Mouse (Mus musculus): ENCODE results near the gene H2-T23. TPM values are rescaled to one million over a fixed set of nuclear protein-coding genes. Genes with fewer than 3 reads are reported as not detected.
"Not testable (repeated sequence)": the region's sequence is repeated elsewhere in the genome, so short reads cannot be mapped to it uniquely, and the experiment has no call there.

H2-T23 gene
- 10 to 100 TPM in 1 of 2 experiments, 1 to 10 TPM in 1; 9.9 to 10.2 TPM for total RNA-seq (2021)

DNA sequence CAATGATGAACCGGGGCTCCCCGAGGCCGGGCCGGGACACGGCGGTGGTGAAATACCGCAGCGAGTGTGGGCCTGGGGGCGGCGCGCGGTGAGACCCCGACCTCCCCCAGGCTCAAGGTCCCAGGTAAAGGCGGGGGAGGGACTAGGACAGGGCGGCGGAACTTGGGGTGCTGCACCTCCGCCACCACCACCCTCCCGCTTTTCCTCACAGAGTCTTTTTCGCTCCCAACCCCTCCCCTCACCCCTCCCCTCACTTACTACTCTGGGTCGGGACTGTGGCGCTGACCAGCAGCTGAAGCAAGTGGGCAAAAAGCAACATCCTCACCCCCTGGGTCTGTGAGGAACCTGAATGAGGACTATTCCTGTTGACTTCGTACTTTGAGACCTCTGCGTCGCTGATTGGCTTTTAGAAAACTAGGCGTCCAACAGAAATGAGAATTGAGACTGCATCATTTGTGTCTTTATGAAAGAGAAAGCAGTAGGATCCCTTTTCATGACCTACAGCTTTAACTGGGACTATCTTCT lies at the start of gene H2-T23:
Gene H2-T23 (minus strand): TSS at position 505 of the 525 bp plus-strand sequence.
- peak in 1 of 2 experiments; percentile 44 for DNase-seq (ENCODE audit: low spot score in 2 of 2)
- intact Hi-C loops (cut with DNase I): not testable (repeated sequence)

DNA sequence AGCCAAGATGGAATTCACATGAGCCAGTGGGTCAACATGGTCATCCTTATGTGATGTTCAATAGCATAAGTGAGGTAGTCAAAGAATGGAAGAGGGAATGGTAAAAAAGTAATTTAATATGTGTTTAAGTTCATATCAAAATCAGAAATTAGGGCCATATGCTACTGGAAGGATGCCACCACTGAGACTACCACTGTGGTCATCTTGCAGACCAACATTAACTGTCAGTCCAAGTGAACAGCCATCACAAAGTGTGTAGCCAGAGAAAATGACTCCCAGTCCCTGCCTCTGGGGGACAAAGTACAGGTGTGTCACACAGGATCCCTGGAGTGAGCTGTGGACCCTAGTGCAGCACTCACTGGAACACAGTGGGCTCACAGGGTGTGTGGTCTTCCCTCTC lies 49.2 kb upstream of the H2-T23 start:
- DNase-seq (ENCODE audit: low spot score in 2 of 2); intact Hi-C loops (cut with DNase I): not testable (repeated sequence)

DNA sequence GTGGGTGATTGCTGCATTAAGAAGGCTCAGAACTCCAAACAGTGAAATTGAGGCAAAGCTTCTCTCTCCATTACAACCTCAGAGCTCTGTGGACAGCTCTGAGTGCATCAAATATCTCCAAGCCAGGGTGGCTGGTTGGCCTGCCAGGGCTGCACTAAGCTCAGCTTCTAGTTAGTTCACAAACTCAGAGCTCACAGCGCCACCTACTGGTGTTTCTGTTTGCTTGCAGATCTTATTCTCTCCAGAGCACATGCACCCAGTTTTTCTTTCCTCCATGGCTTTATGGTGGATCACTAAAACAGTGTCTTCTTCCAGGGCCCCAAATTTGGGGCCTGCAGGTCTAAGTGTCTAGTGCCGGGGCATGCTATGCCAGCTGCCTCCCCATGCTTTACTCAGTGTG lies 28.2 kb upstream of the H2-T23 start:
- DNase-seq (ENCODE audit: low spot score in 2 of 2): peak; percentile 88 to 90
- intact Hi-C loops (cut with DNase I): loop anchor here (10.0 kb wide), 3 partner anchors 74 to 134 kb away; partner anchors contain the start of gene H2-T3

DNA sequence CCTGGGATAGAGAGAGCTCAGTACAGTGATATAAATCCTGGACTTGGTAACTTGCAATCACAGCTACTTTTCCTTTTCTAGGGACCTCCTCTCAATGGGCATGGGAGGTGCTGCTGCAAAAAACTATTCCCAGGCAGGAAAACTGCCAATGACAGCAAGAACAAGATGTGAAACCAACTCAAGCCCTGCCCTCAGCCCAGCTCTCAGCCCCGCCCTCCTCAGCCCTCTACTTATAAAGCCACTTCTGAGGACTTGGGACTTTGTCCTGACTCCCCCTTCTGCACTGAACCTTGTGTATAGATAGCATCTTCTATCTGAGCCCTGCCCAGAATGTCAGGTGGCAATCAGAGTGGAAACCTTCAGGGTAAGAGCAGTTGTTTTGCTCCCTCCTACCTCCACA lies 25.7 kb upstream of the H2-T23 start, which contains the start of gene Gm11127:
Gene Gm11127 (minus strand): TSS at position 10 of the 400 bp plus-strand sequence.
- DNase-seq (ENCODE audit: low spot score in 2 of 2); intact Hi-C loops (cut with DNase I): not testable (repeated sequence)

DNA sequence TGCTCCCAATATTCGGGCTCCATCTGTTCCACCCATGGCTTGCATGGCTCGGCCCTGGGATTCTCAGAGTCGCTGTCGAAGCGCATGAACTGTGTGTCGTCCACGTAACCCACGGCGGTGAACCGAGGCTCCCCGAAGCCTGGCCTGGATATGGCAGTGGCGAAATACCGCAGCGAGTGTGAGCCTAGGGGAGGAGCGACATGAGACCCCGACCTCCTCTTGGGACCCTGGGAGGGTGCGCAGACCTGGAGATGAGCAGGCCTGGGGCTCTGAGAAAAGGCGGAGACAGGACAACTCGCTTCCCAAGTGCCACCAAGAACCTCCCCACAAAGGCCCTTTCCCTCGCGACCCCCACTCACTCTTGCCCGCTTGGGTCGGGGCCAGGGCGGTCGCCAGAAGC lies 25.3 kb upstream of the H2-T23 start:
- intact Hi-C loops (cut with DNase I); DNase-seq (ENCODE audit: low spot score in 2 of 2): not testable (repeated sequence)

DNA sequence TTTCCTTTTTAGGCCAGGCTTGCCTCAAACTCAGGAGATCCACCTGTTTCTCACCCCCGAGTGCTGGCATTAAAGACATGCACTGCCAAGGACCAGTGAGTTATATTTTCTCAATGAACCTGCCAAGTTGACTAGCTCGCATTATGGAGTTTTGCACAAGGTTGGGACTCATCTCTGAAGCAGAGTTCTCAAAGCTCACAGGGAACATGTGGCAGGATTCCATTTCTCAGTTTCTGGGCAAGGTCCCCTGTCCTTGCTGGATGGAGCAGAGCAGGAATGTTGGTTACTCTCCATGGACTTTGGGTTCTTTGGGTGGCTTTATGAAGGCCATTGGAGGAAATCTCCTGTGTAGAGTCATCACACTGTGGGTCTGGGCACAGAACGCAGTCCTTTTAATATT lies 10.6 kb upstream of the H2-T23 start:
- no peak for DNase-seq (ENCODE audit: low spot score in 2 of 2)
- intact Hi-C loops (cut with DNase I): no loop called here

DNA sequence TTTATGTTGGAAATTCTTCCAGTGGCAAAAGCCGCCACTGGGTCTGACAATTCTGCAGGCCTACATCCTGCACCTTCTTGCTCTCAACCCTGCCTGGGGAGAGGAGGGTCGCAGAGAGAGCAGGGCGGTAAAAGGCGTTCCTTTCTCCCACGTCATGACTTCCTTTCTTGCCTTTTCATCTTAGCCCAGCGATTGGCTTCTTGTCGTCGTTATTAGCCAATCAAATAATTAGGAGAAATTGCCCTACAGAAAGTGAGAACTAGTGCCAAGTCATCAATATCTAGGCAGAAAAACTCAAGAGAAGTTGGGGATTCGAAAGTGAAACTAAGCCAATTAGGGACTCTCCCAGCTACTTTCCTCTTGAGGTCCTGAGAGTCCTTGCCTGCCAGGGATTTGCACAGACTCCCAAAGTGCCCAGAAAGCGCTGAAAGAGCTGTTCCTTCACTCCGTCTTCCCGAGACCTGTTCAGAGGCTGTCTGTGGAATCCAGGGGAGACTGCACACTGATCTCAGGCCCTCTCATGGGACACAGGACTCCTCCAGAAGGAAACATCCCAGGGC lies 10.0 kb upstream of the H2-T23 start, which contains the start of the genes H2-T22 and Gm6034:
Gene H2-T22 (minus strand): TSS at position 138 of the 560 bp plus-strand sequence.
Gene Gm6034 (plus strand): TSS at position 352 of the 560 bp plus-strand sequence.
- peak; percentile 61 to 84 for DNase-seq (ENCODE audit: low spot score in 2 of 2)
- intact Hi-C loops (cut with DNase I): not testable (repeated sequence)

DNA sequence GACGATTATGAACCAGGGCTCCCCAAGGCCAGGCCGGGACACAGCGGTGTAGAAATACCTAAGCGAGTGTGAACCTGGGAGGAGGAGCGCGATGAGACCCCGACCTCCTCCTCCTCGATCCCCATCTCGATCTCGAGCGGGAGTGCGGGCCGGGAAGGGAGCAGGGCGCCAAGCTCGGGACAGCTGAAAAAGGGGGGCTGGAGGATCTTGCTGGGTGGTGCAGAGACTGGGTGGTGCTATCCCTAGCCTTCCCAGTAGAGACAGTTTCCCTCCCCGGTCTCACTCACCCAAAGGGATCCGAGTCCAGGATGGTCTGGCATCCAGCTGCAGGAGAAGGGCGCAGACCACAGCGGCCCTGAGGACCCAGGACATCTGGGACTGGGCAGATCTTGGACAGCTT lies 9.4 kb upstream of the H2-T23 start:
- DNase-seq (ENCODE audit: low spot score in 2 of 2); intact Hi-C loops (cut with DNase I): not testable (repeated sequence)

DNA sequence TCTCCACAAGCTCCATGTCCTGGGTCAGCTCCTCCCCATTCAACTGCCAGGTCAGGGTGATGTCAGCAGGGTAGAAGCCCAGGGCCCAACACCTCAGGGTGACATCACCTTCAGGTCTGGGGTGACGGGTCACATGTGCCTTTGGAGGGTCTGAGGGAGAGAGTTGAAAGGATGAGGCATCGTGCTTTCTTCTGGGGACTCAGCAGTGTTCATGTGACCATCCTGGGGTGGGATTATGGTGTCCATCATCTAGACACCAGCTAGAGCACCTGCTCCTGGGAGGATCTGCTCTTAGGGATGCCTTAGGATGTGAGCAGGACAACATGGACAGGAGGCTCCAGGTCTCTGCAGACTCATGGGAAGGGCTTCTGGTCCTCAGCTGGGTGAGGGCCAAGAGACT lies 7.9 kb upstream of the H2-T23 start:
- DNase-seq (ENCODE audit: low spot score in 2 of 2); intact Hi-C loops (cut with DNase I): not testable (repeated sequence)

DNA sequence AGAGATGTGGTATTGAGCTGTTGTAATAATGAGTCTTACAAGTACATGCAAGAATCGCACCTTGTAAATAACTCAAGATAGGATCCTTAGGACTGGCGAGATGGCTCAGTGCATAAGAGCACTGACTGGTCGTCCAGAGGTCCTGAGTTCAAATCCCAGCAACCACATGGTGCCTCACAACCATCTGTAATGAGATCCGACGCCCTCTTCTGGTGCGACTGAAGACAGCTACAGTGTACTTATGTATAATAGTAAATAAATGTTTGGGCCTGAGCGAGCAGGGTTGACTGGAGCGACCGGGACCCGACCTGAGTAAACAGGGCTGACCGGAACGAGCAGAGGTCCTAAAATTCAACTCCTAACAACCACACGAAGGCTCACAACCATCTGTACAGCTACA lies 3.5 kb upstream of the H2-T23 start:
- DNase-seq (ENCODE audit: low spot score in 2 of 2); intact Hi-C loops (cut with DNase I): not testable (repeated sequence)

DNA sequence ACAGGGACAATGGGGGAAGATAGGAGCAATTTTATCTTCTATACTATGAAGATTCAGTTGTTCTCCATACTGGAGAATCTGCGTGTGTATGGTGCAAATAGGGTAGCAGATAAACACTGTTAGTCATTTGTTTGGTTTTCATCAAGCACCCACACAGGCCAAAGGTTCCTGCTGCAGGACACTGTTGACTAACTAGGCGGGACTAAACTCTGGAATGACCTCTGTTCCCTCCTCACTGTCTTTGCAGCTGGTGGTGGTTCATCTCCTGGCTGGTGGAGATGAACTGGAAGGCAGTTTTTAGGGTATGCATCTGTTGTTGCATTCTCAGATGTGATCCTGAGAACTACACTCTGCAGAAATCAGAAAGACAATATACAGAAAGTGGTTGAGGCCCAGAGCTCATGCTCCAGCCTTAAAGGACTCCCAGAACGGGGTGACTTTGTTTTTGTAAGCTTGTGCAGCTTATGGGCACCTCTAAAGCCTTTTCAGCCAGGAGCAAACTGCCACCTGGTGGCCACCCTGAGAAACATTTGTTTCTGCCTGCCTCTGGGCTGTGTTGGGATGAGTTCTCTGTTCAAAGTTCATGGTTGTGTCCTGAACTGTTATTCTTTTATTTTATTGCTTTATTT lies 2.5 kb upstream of the H2-T23 start:
- intact Hi-C loops (cut with DNase I): loop anchor here (1.0 kb wide), 1 partner anchor 38 kb away; no protein-coding TSS in a partner anchor

DNA sequence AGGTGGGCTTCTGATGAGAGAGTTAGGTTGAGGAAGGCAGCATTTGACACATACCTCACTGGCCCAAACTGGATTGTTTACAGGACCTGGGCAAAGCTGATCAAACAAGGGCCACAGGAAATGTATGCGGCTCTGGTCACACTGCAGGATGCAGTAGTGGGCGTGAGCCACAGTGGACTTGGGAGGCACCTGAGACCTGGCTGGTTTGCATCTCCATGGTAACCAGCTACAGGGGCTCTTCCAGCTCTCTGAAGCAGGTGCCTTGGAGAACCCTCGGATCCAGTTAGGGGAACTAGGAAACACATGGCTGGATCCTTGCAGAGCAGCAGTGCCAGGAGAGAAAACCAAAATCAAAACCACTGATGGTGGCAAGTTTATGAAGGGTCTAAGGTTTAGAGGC lies 1.9 kb upstream of the H2-T23 start:
- intact Hi-C loops (cut with DNase I); DNase-seq (ENCODE audit: low spot score in 2 of 2): not testable (repeated sequence)

More for the DNA sequence above, 2.5 kb upstream of the H2-T23 start:
- DNase-seq (ENCODE audit: low spot score in 2 of 2): peak; percentile 49 to 71

DNA sequence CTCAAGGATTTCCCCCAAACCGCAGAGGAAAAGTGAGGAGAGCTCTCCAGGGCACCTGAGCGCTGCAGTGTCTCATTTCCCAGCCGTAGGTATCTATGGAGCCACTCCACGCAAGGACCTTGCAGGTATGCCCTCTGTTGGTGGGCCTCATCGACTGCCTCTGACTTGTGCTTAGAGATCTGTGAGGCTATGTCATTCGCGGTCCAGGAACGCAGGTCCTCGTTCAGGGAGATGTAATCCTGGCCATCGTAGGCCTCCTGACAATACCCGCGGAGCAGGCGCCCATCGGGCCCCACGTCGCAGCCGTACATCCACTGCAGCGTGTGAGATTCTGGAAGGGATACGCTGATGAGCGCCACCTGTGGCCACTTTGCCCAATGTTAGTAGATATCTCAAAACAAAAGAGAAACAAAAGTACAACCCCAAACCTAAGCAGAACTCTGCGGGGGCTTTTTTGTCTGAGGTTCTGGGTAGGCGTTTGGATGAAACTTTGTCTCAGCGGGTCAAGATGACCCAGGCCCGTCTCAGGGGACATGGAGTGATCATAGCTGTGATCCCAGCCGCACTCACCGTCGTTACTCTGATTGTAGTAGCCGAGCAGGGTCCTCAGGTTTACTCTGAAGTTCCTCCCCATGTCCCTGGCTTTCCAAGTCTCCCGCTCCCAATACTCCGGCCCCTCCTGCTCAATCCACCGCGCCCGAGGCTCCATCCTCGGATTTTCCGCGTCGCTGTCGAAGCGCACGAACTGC lies 898 bp downstream of the H2-T23 start:
- intact Hi-C loops (cut with DNase I): not testable (repeated sequence)
- peak; percentile 46 to 54 for DNase-seq (ENCODE audit: low spot score in 2 of 2)

DNA sequence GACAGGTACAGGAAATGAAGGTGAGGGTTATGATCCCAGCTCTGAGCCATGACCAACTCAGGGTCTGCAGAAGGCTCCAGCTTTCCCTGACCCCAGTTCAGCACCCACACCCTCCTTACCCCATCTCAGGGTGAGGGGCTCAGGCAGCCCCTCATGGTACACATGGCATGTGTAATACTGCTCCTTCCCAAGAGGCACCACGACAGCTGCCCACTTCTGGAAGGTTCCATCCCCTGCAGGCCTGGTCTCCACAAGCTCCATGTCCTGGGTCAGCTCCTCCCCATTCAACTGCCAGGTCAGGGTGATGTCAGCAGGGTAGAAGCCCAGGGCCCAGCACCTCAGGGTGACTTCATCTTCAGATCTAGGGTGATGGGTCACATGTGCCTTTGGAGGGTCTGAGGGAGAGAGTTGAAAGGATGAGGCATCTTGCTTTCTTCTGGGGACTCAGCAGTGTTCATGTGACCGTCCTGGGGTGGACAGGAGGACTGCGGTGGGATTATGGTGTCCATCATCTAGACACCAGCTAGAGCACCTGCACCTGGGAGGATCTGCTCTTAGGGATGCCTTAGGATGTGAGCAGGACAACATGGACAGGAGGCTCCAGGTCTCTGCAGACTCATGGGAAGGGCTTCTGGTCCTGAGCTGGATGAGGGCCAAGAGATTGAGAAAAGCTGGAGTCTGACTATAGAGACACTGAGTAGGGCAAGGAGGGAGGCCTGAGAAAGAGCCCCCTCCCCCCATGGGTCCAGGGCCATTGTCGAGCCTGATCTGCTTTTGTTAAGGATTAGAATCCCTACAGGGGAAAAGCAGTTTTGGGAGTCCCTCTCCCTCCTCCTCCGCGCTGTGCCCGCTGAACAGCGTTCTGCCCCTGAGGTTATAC lies 1.7 kb downstream of the H2-T23 start:
- intact Hi-C loops (cut with DNase I); DNase-seq (ENCODE audit: low spot score in 2 of 2): not testable (repeated sequence)

DNA sequence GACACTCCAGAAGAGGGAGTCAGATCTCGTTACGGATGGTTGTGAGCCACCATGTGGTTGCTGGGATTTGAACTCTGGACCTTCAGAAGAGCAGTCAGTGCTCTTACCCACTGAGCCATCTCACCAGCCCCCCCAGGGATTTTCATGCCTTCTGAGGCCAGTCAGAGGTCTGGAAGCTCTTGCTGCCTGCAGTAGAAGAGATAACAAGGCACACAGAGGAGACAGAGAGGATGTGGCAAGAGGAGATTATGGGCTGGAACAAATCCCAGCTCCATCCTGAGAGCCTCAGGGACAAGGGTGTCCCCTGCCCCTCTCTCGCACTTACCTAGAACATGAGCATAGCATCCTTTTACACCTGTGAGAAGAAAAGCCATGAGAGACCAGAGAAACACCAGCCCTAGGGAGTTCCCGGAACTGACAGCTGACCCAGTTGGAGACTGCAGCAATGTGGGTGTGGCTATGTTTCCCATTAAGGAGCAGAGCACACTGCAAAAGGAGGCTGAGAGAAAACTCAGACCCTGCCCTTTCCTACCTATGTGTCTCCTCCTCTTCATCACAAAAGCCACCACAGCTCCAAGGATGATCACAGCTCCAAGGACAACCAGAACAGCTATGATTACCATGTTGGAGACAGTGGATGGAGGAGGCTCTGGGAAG lies 2.5 kb downstream of the H2-T23 start:
- intact Hi-C loops (cut with DNase I); DNase-seq (ENCODE audit: low spot score in 2 of 2): not testable (repeated sequence)

DNA sequence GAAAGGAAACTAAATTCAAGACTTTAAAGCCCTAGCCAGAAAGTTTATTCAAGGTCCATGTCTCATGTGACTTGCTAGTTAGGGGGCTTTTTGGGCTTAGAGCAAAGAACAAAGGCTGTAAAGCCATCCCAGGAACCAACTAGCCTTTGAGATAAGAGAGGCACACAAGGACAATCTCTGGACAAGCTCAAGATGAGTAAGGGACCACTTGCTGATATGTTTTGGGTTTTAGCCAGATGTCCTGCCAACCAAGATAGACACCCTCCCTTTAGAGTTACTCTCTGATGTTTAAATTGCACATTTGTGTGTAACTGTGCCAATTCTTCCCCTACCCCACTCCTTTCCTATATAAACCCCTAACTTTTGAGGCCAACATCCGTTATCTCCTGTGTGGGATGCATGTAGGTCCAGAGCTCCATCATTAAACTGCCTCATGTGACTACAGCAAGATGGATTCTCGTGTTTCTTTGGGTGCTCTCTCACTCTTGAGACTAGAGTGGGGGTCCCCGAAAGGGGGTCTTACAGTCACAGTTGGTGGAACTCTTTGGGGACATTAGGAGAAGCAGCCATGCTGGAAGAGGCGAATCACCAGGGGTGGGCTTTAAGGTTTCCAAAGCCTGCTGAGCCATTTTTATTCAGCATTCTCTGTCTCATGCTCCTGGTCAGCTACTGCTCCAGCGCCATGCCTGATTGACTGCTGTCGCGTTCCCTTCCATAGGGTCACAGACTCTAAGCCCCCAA lies 3.6 kb downstream of the H2-T23 start:
- intact Hi-C loops (cut with DNase I): no loop called here
- no peak for DNase-seq (ENCODE audit: low spot score in 2 of 2)

DNA sequence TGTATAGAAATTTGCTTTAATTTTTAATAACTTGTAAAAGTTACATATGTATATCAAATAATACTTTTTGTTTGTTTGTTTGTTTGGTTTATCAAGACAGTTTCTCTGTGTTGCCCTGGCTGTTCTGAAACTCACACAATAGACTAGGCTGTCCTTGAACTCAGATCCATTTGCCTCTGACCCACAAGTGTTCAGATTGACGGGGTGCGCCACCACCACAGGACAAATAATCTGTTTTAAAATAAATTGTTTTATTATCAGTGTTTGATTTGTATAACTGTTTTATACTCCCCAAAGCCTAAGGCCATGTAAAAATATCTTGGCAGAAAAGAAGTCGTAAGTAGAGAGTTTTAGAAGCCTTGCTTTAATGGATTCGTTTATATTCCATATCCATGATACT lies 5.0 kb downstream of the H2-T23 start:
- DNase-seq (ENCODE audit: low spot score in 2 of 2): no peak
- intact Hi-C loops (cut with DNase I): no loop called here

DNA sequence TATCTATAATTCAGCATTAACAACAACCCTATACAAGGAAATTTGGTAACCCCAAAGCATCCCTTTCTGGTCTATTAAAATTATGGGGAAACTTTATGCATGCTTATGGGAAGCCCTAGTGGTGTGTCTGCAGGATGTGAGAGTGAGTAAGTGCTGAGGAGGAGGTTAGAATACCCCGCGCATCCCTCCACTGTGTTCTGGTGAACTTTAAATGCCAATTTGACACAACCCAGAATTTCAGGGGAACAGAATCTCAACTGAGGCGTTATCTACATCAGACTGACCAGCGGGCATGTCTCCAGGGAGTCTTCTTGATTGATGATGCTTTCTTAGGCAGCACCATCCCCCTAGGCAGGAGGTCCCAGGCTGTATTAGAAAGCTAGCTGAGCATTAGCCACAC lies 6.8 kb downstream of the H2-T23 start:
- intact Hi-C loops (cut with DNase I): no loop called here
- peak in 1 of 2 experiments; percentile 56 for DNase-seq (ENCODE audit: low spot score in 2 of 2)

Data from left cerebral cortex, postnatal 25 days (tissue).